Mouse (Mus musculus): ENCODE data around the gene Aldh4a1.
A peak's percentile ranks its signal among the peaks of the same experiment; 100 is the strongest.

The Aldh4a1 gene

DNA sequence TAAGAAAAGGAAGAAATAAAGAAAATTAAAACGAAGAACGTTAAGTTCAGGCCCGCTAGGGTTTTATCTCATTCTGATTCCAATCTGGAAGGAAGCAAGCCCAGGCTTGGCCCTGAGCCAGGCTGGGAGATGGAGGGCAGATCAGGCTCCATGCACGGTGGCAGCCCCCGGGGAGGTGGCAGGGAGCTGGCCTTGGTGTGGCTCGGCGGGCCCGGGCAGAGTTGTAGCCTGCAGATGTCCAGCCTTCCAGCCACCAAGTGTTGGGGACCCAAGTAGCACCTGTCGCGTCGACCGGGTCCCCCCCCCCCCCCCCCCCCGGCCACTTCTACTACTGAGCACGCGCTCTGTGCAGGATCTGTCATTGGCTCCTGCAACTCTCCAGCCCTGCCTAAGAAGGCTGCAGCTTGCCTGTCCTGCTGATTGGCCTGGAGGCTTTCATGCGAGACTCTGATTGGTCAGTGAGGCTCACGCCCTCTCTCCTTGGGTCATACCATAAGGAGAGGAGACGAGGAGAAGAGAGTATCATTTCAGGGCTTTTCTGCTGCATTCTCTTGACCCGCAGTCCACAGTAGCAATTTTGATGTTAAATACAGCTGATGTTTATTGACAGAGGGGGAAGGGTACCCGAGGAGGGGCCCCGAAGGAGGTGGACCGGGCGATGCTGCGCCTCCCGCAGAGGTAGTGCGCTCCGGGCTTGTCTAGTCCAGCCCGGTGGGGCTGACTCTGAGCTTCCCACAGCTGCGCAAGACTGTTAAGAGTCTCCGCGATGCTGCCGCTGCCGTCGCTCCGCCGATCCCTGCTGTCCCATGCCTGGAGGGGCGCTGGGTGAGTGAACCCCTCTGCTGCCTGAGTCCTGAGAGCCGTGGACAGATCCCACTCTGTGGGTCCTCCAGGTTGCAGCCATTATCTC is at the start of gene Aldh4a1:
Gene Aldh4a1 (plus strand): TSS at position 494 of the 910 bp plus-strand sequence.
- peak; percentile 85 to 93 for DNase-seq

DNA sequence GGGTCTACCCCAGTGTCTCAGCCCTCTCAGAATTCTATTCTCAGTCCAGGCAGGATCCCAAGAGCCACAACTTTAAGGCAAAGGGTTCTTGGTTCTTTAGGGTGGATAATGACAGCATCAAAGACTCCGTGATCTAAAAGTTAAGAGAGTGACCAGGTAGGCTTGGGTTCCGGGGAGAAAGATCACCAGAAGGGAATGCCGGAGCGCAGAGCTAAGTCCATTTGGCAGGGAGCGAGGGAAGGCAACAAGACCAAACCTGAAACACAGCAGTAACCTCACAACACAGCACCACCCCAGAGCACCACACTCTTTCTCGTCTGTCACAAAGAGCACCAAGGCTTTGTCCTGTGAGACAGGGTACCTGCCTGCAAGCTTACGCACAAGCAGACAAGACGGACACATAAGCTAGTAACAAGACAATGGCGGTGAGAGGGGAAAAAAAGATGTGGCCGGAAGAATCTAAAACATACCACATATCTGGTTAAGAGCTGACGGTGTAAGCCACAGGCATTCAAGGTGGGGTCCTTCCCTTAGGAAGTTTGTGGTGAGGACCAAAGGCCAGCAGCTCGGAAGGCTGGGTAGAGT is 49.6 kb upstream of the Aldh4a1 start:
- no peak for DNase-seq

DNA sequence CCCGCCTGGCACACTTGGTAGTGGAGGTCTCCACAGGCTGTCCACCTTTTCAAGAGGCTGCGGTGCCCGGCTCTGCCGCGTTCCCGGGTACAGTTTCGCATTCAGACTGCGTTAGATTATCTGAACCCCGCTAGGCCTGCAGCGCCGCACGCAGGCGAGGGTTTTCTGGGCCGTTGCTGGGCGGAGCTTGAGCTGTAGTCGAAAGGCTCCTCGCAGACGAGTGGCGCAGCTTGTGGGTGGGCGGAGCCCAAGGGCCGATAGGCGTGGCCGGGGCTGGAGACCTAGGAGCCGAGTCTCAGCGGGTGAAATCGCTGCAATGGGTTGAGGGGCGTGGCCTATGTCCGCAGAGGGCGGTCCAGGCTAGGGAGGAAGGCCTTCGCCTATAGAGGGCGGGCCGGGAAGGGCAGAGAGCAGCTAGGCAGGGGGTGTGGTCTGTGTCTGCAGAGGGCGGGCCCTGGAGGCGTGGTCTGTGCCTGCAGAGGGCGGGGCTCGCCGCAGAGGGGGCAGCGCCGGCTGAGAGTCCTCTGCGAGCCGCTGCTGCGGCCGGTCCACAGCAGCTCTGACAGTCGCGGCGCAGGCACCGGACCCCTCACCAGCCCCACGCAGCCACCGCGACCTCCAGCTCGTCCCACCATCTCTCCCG is 48.4 kb upstream of the Aldh4a1 start:
- peak; percentile 100 for DNase-seq

DNA sequence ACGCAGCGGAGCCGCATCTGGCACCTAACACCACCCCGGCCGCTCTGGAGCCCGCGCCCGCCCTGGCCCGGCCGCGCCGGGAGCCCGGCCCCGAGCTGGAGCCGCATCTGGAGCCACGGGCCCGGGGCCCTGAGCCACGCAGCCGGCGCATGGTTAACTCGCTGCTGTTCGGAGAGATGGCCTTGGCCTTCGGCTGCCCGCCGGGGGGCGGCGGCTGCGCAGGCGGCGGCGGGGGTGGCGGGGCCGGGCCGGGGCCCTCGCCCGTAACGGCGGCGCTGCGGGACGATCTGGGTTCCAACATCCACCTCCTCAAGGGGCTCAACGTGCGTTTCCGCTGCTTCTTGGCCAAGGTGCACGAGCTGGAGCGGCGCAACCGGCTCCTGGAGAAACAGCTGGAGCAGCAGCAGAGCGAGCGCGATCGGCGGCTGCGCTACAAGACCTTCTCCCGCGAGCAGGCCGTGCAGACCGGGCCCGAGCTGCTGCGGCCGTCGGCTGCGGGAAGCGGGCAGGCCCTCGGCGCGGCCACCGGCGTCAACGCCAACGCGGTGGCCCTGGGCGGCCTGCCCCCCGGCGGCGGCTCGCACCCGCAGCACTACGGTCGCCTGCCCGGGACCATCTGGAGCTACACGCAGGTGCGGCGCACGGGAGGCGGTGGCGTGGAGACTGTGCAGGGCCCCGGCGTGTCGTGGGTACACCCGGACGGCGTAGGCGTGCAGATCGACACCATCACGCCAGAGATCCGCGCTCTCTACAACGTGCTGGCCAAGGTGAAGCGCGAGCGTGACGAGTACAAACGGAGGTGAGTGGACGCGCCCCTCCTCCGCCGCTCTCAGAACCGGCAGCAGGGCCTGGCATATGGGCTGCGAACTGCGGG is 47.6 kb upstream of the Aldh4a1 start:
- DNase-seq = peak; percentile 65 to 78

DNA sequence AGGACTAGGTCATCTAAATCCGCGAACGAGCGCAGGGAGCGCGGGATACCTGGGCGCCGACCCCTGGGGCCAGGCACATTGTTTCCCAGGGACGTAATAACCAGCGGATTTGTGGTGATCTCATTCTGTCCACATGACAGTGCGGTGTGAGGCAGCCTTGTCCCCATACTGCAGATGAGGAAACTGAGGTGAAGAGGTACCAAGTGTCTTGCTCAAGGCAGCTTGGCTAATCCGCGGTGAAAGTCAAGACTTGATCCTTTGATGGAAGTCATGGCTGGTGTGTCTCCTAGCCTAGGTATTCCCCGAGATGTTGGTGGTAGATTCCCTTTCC is 47.0 kb upstream of the Aldh4a1 start:
- no peak for DNase-seq

DNA sequence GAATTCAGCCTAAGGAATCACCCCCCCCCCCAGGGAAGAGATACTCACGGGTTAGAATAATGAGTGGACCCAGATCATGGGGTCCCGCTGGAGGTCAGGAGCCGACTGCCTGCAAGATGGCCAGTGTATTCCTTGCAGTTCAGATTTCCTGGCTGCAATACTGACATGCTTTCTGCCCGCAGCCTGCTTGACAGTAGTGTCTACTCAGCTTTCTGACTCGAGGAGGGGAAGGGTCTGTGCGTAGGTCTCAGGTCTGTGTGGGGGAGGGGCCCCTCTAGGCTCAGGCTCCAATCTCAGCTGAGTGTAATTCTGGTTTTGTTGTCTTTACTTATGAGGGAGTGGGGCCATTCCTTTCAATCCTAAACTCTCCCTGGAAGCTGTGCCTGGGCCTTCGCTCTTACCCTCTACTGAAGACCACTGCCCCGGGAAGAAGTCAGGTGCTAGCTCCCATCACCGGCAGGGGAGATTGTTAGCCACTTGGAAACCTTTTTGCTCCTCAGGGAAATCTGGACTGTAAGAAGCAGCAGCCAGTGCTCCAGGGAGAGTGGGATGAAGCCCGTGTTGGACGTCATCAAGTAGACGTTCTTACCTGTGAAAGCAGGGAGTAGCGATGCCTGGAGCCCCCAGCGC is 46.3 kb upstream of the Aldh4a1 start:
- peak; percentile 35 to 45 for DNase-seq

DNA sequence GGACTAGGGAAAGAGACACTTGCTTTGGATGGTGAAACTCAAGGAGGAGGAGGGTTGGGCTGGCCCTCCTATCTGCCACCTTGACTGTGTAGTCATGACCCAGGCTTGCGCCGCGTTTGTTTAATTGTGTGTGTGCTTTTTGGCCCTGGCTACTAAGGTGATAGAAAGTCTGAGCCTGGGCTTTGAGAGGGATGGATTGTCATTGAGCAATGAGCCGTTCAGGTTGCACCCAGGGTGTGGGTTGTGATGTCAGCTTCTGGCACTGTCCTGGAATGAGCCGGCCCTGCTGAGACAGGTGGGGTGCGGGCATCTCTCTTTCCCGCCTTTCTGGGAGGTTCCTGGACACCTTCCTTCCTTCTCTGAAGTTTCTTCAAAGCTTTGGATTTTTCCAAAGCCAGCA is 45.7 kb upstream of the Aldh4a1 start:
- no peak for DNase-seq

DNA sequence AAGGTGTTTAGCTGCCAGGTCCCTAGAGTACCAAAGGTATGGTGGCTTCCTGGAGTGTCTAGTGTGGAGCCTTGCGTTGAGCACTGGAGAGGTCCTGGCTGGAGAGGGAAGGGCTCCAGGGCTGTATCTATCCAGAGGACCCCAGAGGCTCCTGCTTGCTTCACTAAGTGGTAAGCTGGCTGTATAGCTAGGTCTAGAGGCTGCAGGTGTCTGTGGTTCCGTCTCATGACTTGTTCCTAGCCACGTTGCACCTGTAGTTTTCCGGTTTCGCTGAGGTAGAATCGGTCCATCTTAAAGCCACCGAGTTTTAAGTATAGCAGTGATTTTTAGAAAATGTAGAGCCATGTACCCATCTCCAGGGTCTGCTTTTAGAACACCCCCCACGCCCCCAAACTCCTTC is 44.3 kb upstream of the Aldh4a1 start:
- no peak for DNase-seq

DNA sequence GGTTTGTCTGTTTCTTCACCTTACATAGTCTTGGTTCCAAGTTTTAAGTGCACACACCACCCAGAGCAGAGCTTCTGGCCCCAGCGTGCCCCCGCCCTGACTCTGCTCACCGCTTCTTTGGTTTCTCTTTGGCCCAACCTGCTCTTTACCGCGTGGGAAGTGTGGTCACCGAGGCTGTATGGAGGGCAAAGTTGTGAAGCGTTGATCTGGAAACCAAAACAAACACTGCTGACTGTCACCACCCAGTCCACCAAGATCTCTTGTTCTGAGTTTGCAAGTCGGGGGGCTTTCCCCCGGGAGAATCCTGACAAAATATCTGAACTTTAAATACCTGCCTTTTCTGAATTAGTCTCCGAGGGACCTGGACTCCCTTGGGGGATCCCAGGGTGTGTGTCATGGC is 43.7 kb upstream of the Aldh4a1 start:
- peak in 1 of 2 experiments; percentile 36 for DNase-seq

DNA sequence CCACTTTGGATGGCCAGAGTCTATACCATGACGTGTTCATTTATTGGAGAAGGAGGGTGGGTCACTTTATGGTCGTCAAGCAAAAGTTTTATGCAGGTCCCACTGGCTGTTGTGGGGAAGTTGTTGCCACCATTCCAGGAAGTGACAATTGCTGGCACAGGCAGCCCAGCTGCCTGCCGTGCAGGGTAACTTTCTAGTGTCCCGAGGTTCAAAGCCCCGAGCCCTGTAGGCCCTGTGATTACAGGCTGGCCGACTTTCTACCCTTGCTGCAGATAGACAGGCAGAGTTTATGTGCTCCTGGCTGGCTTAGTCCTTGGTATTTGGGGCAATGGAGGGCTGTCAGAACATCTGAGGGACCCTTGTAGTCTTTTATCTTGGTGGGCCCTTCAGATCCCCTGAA is 43.2 kb upstream of the Aldh4a1 start:
- DNase-seq = no peak

DNA sequence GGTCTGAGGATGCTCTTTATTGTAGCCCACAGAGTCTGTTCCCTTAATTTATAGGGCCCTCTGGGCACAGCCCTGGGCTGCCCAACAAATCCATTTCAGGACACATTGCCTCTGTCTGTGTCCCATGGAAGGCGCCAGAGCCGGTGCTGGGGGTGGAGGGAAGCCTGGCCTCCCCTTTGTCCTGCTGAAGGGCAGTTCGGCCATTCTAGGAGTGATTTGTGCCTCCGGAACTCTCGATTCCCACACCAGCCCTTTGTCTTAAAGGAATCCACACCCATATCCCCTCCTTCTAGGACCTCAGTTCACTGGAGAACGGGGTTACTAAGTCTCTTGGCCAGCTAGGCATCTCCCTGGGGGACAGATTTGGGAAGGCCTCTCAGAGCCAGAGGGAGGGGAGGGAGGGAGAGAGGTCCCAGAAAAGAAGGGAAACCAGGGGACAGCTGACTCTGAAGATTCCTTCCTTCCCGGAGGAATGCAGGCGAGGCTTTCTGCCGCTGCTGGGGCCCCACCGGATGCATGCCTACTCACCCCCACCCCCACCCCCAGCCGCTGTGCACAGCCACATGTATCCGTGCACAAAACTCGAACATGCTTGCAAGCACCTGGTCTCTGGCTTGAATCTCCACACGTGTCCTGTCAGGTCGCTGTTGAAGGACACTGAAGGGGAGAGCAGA is 41.9 kb upstream of the Aldh4a1 start:
- DNase-seq = peak; percentile 75 to 82

DNA sequence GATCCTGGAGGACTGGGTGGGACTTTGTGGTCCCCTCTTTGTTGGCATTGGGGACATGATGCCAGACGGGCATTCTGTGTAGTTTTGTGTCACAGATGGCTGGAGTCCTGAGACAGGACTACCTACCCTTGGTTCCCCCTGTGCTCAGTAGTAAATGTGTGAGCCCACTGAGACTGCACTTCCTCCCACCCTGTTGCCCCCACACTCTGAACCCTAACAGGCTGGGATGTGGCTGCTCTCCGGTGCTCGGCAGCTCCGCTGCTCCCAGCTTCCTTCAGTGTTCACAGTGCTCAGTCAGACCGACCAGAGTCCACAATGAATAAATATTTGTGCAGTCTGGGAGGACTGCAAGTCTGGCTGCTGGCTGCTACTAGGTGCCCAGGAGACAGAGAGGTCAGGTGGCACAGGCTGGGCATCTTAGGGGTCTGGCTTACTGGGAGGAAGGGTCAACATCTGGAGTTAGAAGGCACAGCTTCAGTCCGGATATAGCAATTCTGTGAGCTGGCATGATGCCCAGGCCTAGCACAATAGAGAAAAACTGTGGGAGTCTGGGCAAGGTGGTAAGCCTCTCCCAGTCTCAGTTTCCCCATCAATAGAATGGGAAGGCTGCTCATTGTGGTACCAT is 41.1 kb upstream of the Aldh4a1 start:
- peak; percentile 69 to 77 for DNase-seq

DNA sequence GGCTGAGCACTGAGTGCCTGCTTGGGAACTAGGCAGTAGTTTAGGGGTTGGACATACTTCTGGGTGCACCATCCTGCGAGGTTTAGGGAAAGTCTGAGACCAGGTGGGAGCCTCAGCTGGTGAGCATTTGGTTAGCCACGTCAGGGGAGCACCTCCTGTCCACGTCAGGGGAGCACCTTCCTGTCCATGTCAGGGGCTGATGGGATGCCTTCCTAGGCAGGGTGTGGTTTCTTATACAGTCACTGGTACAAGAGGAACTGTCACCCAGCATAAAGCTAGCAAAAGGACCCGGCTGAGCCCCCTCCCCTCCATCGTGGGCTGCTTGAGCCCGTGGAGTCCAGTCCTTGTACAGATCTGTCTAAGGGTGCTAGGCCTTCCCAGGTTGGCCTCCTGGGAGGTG is 40.3 kb upstream of the Aldh4a1 start:
- no peak for DNase-seq

DNA sequence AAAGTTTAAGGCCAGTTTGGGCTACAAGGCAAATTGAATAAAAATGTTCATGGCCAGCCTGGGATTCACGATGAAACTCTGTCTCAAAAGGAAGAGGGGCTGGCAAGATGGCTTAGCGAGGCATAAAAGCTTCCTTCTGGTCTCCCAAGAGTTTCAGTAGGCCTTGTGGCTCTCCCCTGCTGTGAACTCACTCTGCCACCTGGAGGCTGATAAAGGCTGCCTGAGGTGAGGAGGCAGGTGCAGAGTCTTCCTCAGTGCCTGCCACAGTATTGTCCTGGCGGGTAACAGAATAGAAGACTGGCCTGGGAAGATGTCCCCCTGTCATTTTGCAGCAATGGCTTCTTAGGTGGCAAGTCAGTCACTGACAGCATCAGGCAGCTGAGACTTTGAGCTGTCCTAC is 39.8 kb upstream of the Aldh4a1 start:
- no peak for DNase-seq

DNA sequence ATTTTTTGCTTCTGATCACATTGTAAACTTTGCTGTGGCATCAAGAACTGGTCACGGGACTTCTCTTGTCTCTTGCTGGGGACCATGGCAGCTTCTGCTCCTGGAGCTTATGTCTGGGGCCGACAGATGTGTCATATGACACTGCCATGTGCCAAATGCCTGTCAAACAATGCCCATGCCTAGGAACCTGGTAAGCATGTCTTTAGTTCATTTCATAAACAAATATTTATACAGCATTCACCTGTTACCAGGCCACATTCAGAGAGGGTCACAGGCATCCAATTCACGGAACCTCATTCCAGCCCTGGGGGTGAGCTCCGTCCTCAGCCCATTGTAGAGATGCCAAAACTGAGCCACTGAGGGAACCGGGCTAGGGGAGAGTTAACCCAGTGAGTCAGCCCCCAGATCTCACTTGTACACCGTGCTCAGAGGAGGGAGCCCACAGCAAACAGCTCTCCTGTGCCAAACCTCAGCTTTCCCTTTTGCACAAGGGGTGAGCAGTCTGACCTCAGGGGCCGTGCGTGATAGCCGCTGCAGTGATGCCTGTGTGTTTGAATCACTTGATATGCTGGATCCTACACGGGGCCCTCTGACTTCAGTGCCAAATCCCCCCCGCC is 38.9 kb upstream of the Aldh4a1 start:
- DNase-seq = no peak

DNA sequence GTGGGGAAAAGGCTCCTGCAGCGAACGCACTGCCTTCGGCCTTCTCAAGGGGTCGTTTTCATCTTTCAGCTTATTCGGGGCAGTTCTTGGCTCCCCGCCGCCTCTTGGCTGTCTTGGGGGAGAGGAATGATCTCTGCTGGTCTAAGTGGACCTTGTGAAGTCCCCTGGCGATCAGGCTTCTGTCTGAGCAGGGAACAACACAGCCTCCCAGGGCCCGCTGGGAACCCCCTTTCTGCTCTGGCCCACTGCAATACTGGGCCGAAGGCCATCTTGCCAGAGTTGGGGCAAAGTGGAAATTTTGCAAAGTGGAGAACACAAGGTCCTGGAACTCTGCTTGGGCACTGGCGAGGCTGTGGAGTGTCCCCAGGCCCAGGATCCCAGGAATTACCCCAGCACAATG is 38.0 kb upstream of the Aldh4a1 start:
- peak; percentile 39 to 57 for DNase-seq

DNA sequence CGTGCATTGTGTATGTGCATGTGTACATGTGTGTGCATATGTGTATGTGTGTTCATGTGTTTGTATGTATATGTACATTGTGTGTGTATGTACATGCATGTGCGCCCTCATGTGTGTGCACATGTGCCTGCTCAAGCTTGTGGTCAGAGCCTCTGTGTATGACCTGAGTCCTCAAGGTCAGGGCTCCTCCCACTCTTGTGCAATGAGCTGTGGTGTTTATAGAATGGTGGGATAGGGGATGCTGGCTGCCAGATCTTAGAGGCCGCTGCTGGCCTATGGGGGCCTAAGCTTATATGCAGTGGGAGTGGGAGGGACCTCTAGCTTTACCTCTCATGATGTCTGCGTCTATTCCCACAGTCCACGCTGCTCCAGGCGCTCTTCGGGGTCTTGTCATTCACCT is 37.0 kb upstream of the Aldh4a1 start:
- peak; percentile 39 to 42 for DNase-seq

DNA sequence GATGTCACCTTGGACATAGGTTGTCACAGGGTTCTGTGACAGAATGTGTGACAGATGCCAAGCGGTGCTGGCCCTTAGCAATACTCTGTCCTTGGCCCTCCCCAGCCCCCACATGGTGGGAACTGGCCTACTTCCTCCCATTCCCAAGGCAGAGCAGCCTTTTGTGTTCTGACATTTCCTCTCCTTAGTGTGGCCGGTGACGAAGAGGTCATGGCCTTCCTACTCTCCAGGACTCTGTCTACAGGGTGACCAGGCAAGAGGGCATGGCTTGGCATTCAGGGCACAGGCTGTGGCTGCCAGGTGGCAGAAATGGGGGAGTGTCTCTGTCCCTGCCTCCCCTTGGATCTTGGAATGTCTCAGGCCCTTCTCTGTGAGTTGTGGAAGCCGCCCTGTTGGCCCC is 35.3 kb upstream of the Aldh4a1 start:
- DNase-seq = peak; percentile 55 to 69

DNA sequence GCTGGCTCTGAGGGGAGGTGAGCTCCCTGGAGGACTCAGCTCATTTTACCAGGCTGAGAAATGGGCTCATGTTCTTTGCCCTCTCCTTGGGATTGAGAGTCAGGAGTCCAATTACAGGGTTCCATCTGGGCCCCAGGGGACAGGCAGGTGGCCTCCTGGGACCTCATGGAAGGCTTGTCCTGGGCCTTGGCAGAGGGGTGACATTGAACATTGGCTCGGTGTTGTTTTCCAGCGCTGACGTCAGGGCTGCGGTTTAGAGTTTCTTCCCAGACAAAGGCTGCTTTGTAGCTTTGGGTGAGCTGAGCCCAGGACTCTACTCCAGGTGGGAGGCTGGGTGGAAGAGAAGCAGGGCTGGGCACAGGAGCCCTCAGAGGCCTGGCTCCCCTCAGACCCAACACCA is 34.9 kb upstream of the Aldh4a1 start:
- no peak for DNase-seq

DNA sequence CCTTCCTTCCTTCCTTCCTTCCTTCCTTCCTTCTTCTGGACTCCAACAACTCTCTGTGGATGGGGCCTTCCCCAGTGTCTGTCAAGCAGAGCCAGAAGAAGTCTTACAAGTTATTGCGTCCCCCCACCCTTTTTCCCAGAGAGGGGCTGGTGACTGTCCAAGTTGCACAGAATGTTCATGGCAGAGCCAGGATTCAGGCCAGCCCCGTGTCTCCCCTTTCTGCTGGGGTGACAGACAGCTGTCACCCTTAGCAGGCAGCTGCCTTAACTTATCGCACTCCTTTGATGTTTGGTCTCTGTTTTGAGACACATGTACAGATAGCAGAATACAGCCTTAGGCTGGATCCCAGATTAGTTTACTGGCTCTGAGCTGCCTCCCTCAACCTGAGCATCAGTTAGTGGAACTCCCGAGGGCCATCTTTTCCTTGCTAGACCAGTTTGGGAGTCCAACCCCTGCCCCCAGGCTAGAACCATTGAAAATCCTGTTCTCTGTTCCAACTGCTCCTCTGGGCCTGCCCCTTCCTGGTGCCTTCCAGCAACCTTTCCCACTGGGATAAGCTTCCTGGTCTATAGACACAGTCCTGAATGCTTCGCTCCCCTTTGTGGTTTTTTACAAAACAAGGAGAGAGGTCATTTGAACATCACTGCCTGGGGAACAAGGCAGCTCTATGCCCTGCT is 33.2 kb upstream of the Aldh4a1 start:
- DNase-seq = no peak
